Mouse (Mus musculus) lung, embryonic 15.5 days (tissue): Measurements from ENCODE around the gene Inafm2. TPM values are rescaled to one million over a fixed set of nuclear protein-coding genes. Genes with fewer than 3 reads are reported as not detected.

Experiments
- ATAC-seq: fragments of 200-750 bp; cut with Nextera tagmentation; 2 replicates; pipeline ENCODE4 v1.8.0; 2017; ENCODE audit warnings: moderate number of reproducible peaks, borderline replicate concordance; ENCODE audit not compliant: low FRiP score, low TSS enrichment; ENCODE audit errors: extremely low read depth
- H3K27ac ChIP-seq: fragments of 300-500 bp; sonication (generic); 2 replicates; pipeline ENCODE4 v1.5.1; 2015; ENCODE audit warnings: moderate library complexity, mild to moderate bottlenecking, inconsistent platforms
- H3K27me3 ChIP-seq: fragments of 300-500 bp; sonication (generic); 2 replicates; pipeline ENCODE4 v1.6.1; 2015; ENCODE audit warnings: inconsistent platforms
- H3K36me3 ChIP-seq: fragments of 300-500 bp; sonication (generic); 2 replicates; pipeline ENCODE4 v1.6.1; 2015; ENCODE audit warnings: inconsistent platforms
- H3K4me1 ChIP-seq: fragments of 300-500 bp; sonication (generic); 2 replicates; pipeline ENCODE4 v1.6.1; 2015; ENCODE audit warnings: inconsistent platforms
- H3K4me2 ChIP-seq: fragments of 300-500 bp; sonication (generic); 2 replicates; pipeline ENCODE4 v1.6.1; 2015; ENCODE audit warnings: inconsistent platforms, mild to moderate bottlenecking, moderate library complexity
- H3K4me3 ChIP-seq: fragments of 300-500 bp; sonication (generic); 2 replicates; pipeline ENCODE4 v1.5.1; 2015; ENCODE audit warnings: mild to moderate bottlenecking, inconsistent platforms
- H3K9ac ChIP-seq: fragments of 300-500 bp; sonication (generic); 2 replicates; pipeline ENCODE4 v1.6.1; 2015; ENCODE audit warnings: inconsistent platforms
- H3K9me3 ChIP-seq: fragments of 300-500 bp; sonication (generic); 2 replicates; pipeline ENCODE4 v1.6.1; 2016; ENCODE audit warnings: inconsistent platforms
- WGBS: fragments of 180-500 bp; shearing (Covaris S2); methylation state at CpG from one replicate; pipeline ENCODE4 v1.1.7; 2015; 5-methylcytosine and 5-hydroxymethylcytosine counted together
- polyA plus RNA-seq: library from polyadenylated mRNA; unstranded; fragments of >200 nt; fragmentation: Nextera tagmentation; extraction: Ambion mirVana; gene quantifications from 2 replicates; pipeline ENCODE4 v1.2.1, GENCODE M21; 2015

The Inafm2 gene
- polyA plus RNA-seq, 1 experiment from 2014 or later = 18.3 TPM

GRCm38 (mm10) chr2:118779065-118779464 lies 33.5 kb downstream of the Inafm2 start:
- Histone ChIP-seq H3K9ac (0 out of 2 replicates have a peak overlapping the region, but pooled peaks have one; percentile 16), H3K27ac (no peak overlapping the region), H3K4me1 (peaks cover 30% of the 10 kb centered on the region), H3K4me2 (peak overlapping the region; percentile 69), H3K27me3 (peaks cover 8% of the 10 kb centered on the region), H3K9me3 (no peaks in the 10 kb centered on the region), H3K4me3 (peak overlapping the region; percentile 33), H3K36me3 (no peaks in the 10 kb centered on the region)
- ATAC-seq = peak; percentile 6; the same call in 1 of the 2 replicates
- 8% methylated on average over 10 of the region's 10 CpGs for WGBS

GRCm38 (mm10) chr2:118779504-118780480 lies 34.2 kb downstream of the Inafm2 start, which contains the start of gene Disp2:
Gene Disp2, plus strand, starts transcription at chr2:118779719.
- Histone ChIP-seq H3K9me3 (no peaks in the 10 kb centered on the region), H3K36me3 (no peaks in the 10 kb centered on the region), H3K4me2 (peak within 1 kb of the TSS; percentile 69), H3K27me3 (peaks cover 8% of the 10 kb centered on the region), H3K4me1 (peaks cover 29% of the 10 kb centered on the region), H3K27ac (no peak within 1 kb of the TSS), H3K9ac (0 out of 2 replicates have a peak within 1 kb of the TSS, but pooled peaks have one; percentile 16), H3K4me3 (peak within 1 kb of the TSS; percentile 33)
- 11% methylated on average over 39 of the region's 39 CpGs for whole genome bisulfite sequencing
- ATAC-seq = peak; percentile 84; the same call in 1 of the 2 replicates

- ATAC-seq = no peak
- 44% methylated on average over 1 of the region's 1 CpGs for WGBS
- Histone ChIP-seq H3K4me2 (no peak overlapping the region), H3K36me3 (no peaks in the 10 kb centered on the region), H3K9ac (no peak overlapping the region), H3K27ac (no peak overlapping the region), H3K9me3 (no peaks in the 10 kb centered on the region), H3K4me1 (peaks cover 16% of the 10 kb centered on the region), H3K4me3 (no peak overlapping the region), H3K27me3 (peaks cover 8% of the 10 kb centered on the region)
Observed at GRCm38 (mm10) chr2:118781115-118781514, 35.6 kb downstream of the Inafm2 start.

- Histone ChIP-seq H3K4me2 (no peak overlapping the region), H3K9me3 (no peaks in the 10 kb centered on the region), H3K4me1 (peaks cover 12% of the 10 kb centered on the region), H3K27ac (no peak overlapping the region), H3K9ac (no peak overlapping the region), H3K4me3 (no peak overlapping the region), H3K36me3 (no peaks in the 10 kb centered on the region), H3K27me3 (peaks cover 8% of the 10 kb centered on the region)
- ATAC-seq = no peak
- 48% methylated on average over 4 of the region's 4 CpGs for WGBS
Observed at GRCm38 (mm10) chr2:118782303-118782702, 36.7 kb downstream of the Inafm2 start.

- no peak for ATAC-seq
- WGBS = 46% methylated on average over 5 of the region's 5 CpGs
- Histone ChIP-seq H3K9ac (no peak overlapping the region), H3K4me2 (no peak overlapping the region), H3K4me1 (peaks cover 12% of the 10 kb centered on the region), H3K9me3 (no peaks in the 10 kb centered on the region), H3K36me3 (no peaks in the 10 kb centered on the region), H3K27ac (no peak overlapping the region), H3K27me3 (peaks cover 8% of the 10 kb centered on the region), H3K4me3 (no peak overlapping the region)
Observed at GRCm38 (mm10) chr2:118783093-118783492, 37.5 kb downstream of the Inafm2 start.

GRCm38 (mm10) chr2:118783663-118784062 lies 38.1 kb downstream of the Inafm2 start:
- peaks cover 12% of the 10 kb centered on the region for H3K4me1 ChIP-seq
- no peaks in the 10 kb centered on the region for H3K36me3 ChIP-seq
- no peak overlapping the region for H3K27ac ChIP-seq
- no peak overlapping the region for H3K4me2 ChIP-seq
- no peak for ATAC-seq
- H3K9me3 ChIP-seq = no peaks in the 10 kb centered on the region
- no peak overlapping the region for H3K9ac ChIP-seq
- WGBS = 87% methylated on average over 7 of the region's 7 CpGs
- peaks cover 8% of the 10 kb centered on the region for H3K27me3 ChIP-seq
- H3K4me3 ChIP-seq = no peak overlapping the region

- H3K27me3 ChIP-seq = peaks cover 3% of the 10 kb centered on the region; the same call in 1 of the 2 replicates
- no peaks in the 10 kb centered on the region for H3K9me3 ChIP-seq
- WGBS = 63% methylated on average over 5 of the region's 5 CpGs
- no peaks in the 10 kb centered on the region for H3K36me3 ChIP-seq
- peaks cover 14% of the 10 kb centered on the region for H3K4me1 ChIP-seq
- ATAC-seq = no peak
- H3K27ac ChIP-seq = no peak overlapping the region
- no peak overlapping the region for H3K4me3 ChIP-seq
- no peak overlapping the region for H3K4me2 ChIP-seq
- H3K9ac ChIP-seq = no peak overlapping the region
Observed at GRCm38 (mm10) chr2:118786525-118786924, 41.0 kb downstream of the Inafm2 start.

- Histone ChIP-seq H3K27me3 (peaks cover 3% of the 10 kb centered on the region; the same call in 1 of the 2 replicates), H3K4me1 (peaks cover 14% of the 10 kb centered on the region), H3K4me2 (no peak overlapping the region), H3K36me3 (no peaks in the 10 kb centered on the region), H3K9ac (no peak overlapping the region), H3K27ac (no peak overlapping the region), H3K4me3 (no peak overlapping the region), H3K9me3 (no peaks in the 10 kb centered on the region)
- WGBS = 86% methylated on average over 11 of the region's 11 CpGs
- ATAC-seq = no peak
Observed at GRCm38 (mm10) chr2:118789501-118789900, 43.9 kb downstream of the Inafm2 start.

- peak; percentile 29; the same call in 1 of the 2 replicates for ATAC-seq
- H3K36me3 ChIP-seq = no peaks in the 10 kb centered on the region
- H3K4me1 ChIP-seq = peaks cover 14% of the 10 kb centered on the region
- peak overlapping the region; percentile 27; the same call in 1 of the 2 replicates for H3K4me3 ChIP-seq
- H3K9me3 ChIP-seq = no peaks in the 10 kb centered on the region
- no peak overlapping the region for H3K27ac ChIP-seq
- 57% methylated on average over 12 of the region's 12 CpGs for WGBS
- peaks cover 3% of the 10 kb centered on the region; the same call in 1 of the 2 replicates for H3K27me3 ChIP-seq
- peak overlapping the region; percentile 58 for H3K4me2 ChIP-seq
- no peak overlapping the region for H3K9ac ChIP-seq
Observed at GRCm38 (mm10) chr2:118790221-118790550, 44.6 kb downstream of the Inafm2 start.

GRCm38 (mm10) chr2:118790551-118791525 lies 45.3 kb downstream of the Inafm2 start:
- H3K9me3 ChIP-seq = no peaks in the 10 kb centered on the region
- peak overlapping the region; percentile 27 for H3K4me3 ChIP-seq
- H3K27ac ChIP-seq = no peak overlapping the region; the same call in 1 of the 2 replicates
- peaks cover 14% of the 10 kb centered on the region for H3K4me1 ChIP-seq
- H3K9ac ChIP-seq = no peak overlapping the region
- peak; percentile 71 for ATAC-seq
- H3K36me3 ChIP-seq = no peaks in the 10 kb centered on the region
- WGBS = 20% methylated on average over 44 of the region's 44 CpGs
- H3K27me3 ChIP-seq = peaks cover 3% of the 10 kb centered on the region; the same call in 1 of the 2 replicates
- H3K4me2 ChIP-seq = peak overlapping the region; percentile 58

- peaks cover 3% of the 10 kb centered on the region; the same call in 1 of the 2 replicates for H3K27me3 ChIP-seq
- no peak overlapping the region for H3K27ac ChIP-seq
- ATAC-seq = no peak
- 86% methylated on average over 26 of the region's 26 CpGs for WGBS
- no peaks in the 10 kb centered on the region for H3K9me3 ChIP-seq
- H3K4me2 ChIP-seq = no peak overlapping the region
- no peak overlapping the region for H3K4me3 ChIP-seq
- no peaks in the 10 kb centered on the region for H3K36me3 ChIP-seq
- H3K9ac ChIP-seq = no peak overlapping the region
- peaks cover 14% of the 10 kb centered on the region for H3K4me1 ChIP-seq
Observed at GRCm38 (mm10) chr2:118791591-118792258, 46.2 kb downstream of the Inafm2 start.
